Mouse (Mus musculus): ENCODE results near the gene Tcte2. TPM values are rescaled to one million over a fixed set of nuclear protein-coding genes. Genes with fewer than 3 reads are reported as not detected.

Gene Tcte2
- polyA plus RNA-seq, 1 experiment, result 0.60 TPM

GRCm38 (mm10) chr17:13726832-13727355 lies 34.7 kb downstream of the Tcte2 start:
- no peak for TF ChIP-seq POLR2A (IDR thresholded peaks at IDR 0.05; ENCODE audit: borderline replicate concordance, low read depth, low read length)
- TF ChIP-seq CTCF (IDR thresholded peaks at IDR 0.05; ENCODE audit: low read depth, low read length), result no peak

DNA sequence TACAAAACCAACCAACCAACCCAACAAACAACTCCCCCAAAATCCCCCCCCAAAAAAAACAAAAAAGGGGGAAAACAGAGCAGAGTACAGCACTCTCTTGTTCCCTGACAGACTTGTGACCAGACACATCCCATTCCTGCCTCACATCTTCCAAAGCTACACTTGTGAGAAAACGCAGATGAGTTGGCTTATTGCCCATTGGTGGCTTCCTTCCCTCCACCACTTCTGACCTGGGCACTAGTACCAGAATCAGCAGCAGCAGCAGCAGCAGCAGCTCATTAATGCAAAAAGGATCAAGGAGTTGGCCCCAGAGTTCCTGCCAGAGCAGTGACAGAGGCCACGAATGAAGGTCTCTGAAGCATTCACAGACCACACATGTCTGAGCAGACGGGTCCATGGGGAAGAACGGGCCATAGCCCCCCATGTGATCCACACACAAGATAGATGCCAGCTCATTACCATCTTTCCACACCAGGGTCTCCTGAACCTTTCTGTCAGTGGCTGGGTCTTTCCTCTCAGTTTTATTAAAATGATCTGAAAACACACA lies 36.5 kb downstream of the Tcte2 start:
- no peak for TF ChIP-seq CTCF (IDR thresholded peaks at IDR 0.05; ENCODE audit: low read depth, low read length)
- no peak for TF ChIP-seq POLR2A (IDR thresholded peaks at IDR 0.05; ENCODE audit: borderline replicate concordance, low read depth, low read length)
- Histone ChIP-seq H3K4me3 (ENCODE audit: insufficient read depth, low read length) (no peak overlapping the region), H3K4me1 (ENCODE audit: control insufficient read depth, insufficient read depth, low read length) (peaks cover 36% of the 10 kb centered on the region), H3K27ac (ENCODE audit: insufficient read depth, low read depth, low read length) (no peak overlapping the region)

More at GRCm38 (mm10) chr17:13726832-13727355, 34.7 kb downstream of the Tcte2 start:
- Histone ChIP-seq H3K4me3 (ENCODE audit: insufficient read depth, low read length) (no peak overlapping the region), H3K4me1 (ENCODE audit: control insufficient read depth, insufficient read depth, low read length) (peaks cover 42% of the 10 kb centered on the region), H3K27ac (ENCODE audit: insufficient read depth, low read depth, low read length) (no peak overlapping the region)

DNA sequence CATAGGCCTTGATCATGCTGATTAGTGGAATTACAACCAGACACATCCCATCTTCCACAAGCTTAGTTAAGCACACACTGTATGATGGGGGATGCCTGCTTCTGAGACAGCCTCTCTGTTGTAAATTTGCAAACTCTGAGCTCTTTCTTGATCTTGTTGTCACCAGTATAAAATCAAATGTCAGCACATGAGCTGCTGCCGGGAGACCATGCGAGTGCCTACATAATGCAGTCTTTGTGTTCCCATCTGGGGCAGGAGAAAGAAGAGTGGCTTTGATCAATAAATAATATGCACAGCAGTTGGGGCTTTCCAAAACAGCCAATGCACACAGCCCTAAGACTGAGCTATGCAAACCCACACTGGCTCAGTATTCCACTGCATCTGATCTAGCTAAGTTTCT lies 39.2 kb downstream of the Tcte2 start:
- TF ChIP-seq CTCF (IDR thresholded peaks at IDR 0.05; ENCODE audit: low read depth, low read length) (no peak), POLR2A (IDR thresholded peaks at IDR 0.05; ENCODE audit: borderline replicate concordance, low read depth, low read length) (no peak)
- H3K4me3 ChIP-seq (ENCODE audit: insufficient read depth, low read length), result no peak overlapping the region
- H3K4me1 ChIP-seq (ENCODE audit: control insufficient read depth, insufficient read depth, low read length), result peaks cover 36% of the 10 kb centered on the region
- no peak overlapping the region for H3K27ac ChIP-seq (ENCODE audit: insufficient read depth, low read depth, low read length)

GRCm38 (mm10) chr17:13721372-13721771 lies 40.3 kb downstream of the Tcte2 start:
- no peak overlapping the region for H3K27ac ChIP-seq (ENCODE audit: insufficient read depth, low read depth, low read length)
- H3K4me1 ChIP-seq (ENCODE audit: control insufficient read depth, insufficient read depth, low read length), result peaks cover 36% of the 10 kb centered on the region
- H3K4me3 ChIP-seq (ENCODE audit: insufficient read depth, low read length), result no peak overlapping the region
- TF ChIP-seq POLR2A (IDR thresholded peaks at IDR 0.05; ENCODE audit: borderline replicate concordance, low read depth, low read length) (no peak), CTCF (IDR thresholded peaks at IDR 0.05; ENCODE audit: low read depth, low read length) (no peak)

GRCm38 (mm10) chr17:13720187-13720586 lies 41.4 kb downstream of the Tcte2 start:
- TF ChIP-seq CTCF (IDR thresholded peaks at IDR 0.05; ENCODE audit: low read depth, low read length) (no peak), POLR2A (IDR thresholded peaks at IDR 0.05; ENCODE audit: borderline replicate concordance, low read depth, low read length) (no peak)
- H3K27ac ChIP-seq (ENCODE audit: insufficient read depth, low read depth, low read length), result no peak overlapping the region
- no peak overlapping the region for H3K4me3 ChIP-seq (ENCODE audit: insufficient read depth, low read length)
- H3K4me1 ChIP-seq (ENCODE audit: control insufficient read depth, insufficient read depth, low read length), result peaks cover 37% of the 10 kb centered on the region

DNA sequence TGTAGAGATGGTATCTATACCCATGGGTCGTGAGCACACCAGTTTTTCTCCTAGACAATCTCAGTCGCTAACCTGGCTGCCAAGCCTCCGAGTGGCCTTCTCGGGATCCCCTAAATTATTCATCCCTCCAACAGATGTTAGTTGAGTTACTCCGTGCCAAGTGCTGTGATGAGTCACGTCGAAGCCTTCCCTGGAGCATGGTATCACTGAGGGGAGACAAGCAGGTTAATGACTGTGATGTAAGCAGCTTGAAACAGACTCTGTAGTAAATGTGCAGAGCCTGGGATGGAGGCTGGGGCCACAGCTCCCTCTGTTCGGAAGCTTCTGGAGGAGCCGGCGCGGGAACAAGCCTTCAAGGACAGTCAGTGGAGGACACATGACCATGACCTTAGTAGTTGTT lies 44.2 kb downstream of the Tcte2 start:
- no peak overlapping the region for H3K27ac ChIP-seq (ENCODE audit: insufficient read depth, low read depth, low read length)
- H3K4me3 ChIP-seq (ENCODE audit: insufficient read depth, low read length), result no peak overlapping the region
- H3K4me1 ChIP-seq (ENCODE audit: control insufficient read depth, insufficient read depth, low read length), result peaks cover 10% of the 10 kb centered on the region
- TF ChIP-seq CTCF (IDR thresholded peaks at IDR 0.05; ENCODE audit: low read depth, low read length) (no peak), POLR2A (IDR thresholded peaks at IDR 0.05; ENCODE audit: borderline replicate concordance, low read depth, low read length) (no peak)

DNA sequence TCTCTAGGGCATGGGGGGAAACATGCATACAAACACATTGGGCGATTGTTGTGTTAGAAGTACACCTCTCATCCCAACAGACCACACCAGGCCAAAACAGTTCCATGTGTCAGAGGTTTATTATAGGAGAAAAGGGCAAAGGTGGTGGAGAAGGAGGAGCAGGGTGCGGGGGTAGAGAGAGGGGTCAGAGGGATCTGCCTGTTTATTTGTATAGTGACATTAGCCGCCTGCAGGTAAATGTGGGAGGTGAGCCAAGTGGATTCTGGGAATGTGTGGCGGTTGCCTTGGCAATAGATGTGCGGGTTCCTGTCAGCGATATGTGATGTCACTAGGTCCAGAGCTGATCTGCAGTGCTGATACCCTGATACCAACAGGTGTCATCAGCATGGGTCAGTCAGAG lies 45.3 kb downstream of the Tcte2 start:
- Histone ChIP-seq H3K4me3 (ENCODE audit: insufficient read depth, low read length) (no peak overlapping the region), H3K27ac (ENCODE audit: insufficient read depth, low read depth, low read length) (no peak overlapping the region), H3K4me1 (ENCODE audit: control insufficient read depth, insufficient read depth, low read length) (peaks cover 4% of the 10 kb centered on the region)
- TF ChIP-seq CTCF (IDR thresholded peaks at IDR 0.05; ENCODE audit: low read depth, low read length) (no peak), POLR2A (IDR thresholded peaks at IDR 0.05; ENCODE audit: borderline replicate concordance, low read depth, low read length) (no peak)

- TF ChIP-seq CTCF (IDR thresholded peaks at IDR 0.05; ENCODE audit: low read depth, low read length) (no peak), POLR2A (IDR thresholded peaks at IDR 0.05; ENCODE audit: borderline replicate concordance, low read depth, low read length) (no peak)
- no peak overlapping the region for H3K4me3 ChIP-seq (ENCODE audit: insufficient read depth, low read length)
- H3K27ac ChIP-seq (ENCODE audit: insufficient read depth, low read depth, low read length), result no peak overlapping the region
- H3K4me1 ChIP-seq (ENCODE audit: control insufficient read depth, insufficient read depth, low read length), result peaks cover 3% of the 10 kb centered on the region; the same call in 1 of the 2 replicates
Observed at GRCm38 (mm10) chr17:13715511-13715910, 46.1 kb downstream of the Tcte2 start.

DNA sequence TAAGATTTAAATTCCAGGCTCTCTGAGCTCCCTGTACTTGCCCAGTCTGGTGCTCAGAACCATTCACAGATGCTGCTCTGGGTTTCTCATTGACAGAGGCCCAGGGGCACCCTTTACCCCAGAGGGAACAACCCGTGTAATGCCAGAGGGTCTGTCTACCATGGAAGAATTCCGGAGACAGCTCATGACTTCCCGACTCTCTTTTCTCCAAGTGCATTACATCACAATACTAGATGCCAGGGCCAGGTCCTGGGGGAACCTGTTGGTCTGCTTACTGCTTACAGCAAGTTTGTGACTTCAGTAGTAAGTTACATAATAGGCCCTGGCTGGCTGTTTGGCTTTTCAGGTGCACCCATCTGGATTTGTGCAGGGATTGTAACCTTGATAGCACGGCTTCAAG lies 47.0 kb downstream of the Tcte2 start:
- Histone ChIP-seq H3K4me3 (ENCODE audit: insufficient read depth, low read length) (no peak overlapping the region), H3K27ac (ENCODE audit: insufficient read depth, low read depth, low read length) (no peak overlapping the region), H3K4me1 (ENCODE audit: control insufficient read depth, insufficient read depth, low read length) (peaks cover 3% of the 10 kb centered on the region; the same call in 1 of the 2 replicates)
- TF ChIP-seq CTCF (IDR thresholded peaks at IDR 0.05; ENCODE audit: low read depth, low read length) (no peak), POLR2A (IDR thresholded peaks at IDR 0.05; ENCODE audit: borderline replicate concordance, low read depth, low read length) (no peak)

GRCm38 (mm10) chr17:13714128-13714527 lies 47.5 kb downstream of the Tcte2 start:
- H3K4me3 ChIP-seq (ENCODE audit: insufficient read depth, low read length), result no peak overlapping the region
- no peak for TF ChIP-seq CTCF (IDR thresholded peaks at IDR 0.05; ENCODE audit: low read depth, low read length)
- TF ChIP-seq POLR2A (IDR thresholded peaks at IDR 0.05; ENCODE audit: borderline replicate concordance, low read depth, low read length), result no peak
- no peak overlapping the region for H3K27ac ChIP-seq (ENCODE audit: insufficient read depth, low read depth, low read length)
- peaks cover 3% of the 10 kb centered on the region; the same call in 1 of the 2 replicates for H3K4me1 ChIP-seq (ENCODE audit: control insufficient read depth, insufficient read depth, low read length)
